Mouse (Mus musculus) cerebellum, adult 18-20 months (tissue): Measurements from ENCODE around the gene Rab5if.
"Not testable (repeated sequence)": the region's sequence is repeated elsewhere in the genome, so short reads cannot be mapped to it uniquely, and the experiment has no call there.

Experiments
- DNase-seq, 2 experiments: peaks; one replicate each; pipeline ENCODE4 v3.0.0; 2021

Rab5if gene

DNA sequence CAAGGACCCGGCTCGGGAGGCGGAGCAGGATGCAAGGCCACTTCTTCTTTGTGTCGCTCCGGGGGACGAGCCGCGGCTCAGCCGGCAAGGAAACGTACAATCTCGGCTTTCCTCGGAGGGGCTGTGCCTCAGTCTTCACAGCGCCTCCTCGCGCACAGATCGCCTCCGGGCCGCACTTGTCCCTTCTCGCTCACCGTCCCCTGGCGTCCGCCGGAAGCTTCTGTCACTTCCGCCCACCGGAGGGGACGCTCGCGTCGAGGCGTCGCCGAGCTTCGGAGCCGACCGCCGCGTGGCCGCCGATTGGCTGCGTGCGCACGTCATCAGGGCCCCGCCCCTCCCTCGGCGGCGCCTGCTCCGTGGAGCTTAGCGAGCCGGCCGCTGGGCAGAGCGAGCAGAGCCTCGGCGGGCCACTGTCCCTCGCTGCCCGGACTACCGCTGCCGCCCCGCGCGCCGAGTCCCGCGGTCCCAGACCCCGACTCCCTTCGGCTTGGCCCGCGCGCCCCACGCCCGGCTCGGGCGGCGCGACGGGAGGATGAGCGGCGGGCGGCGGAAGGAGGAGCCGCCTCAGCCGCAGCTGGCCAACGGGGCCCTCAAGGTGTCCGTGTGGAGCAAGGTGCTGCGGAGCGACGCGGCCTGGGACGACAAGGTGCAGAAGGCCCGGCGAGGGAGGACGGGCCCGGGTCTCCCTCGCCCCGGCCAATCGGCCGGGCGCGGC, at the start of gene Rab5if:
Gene Rab5if (plus strand): TSS at position 357 of the 715 bp plus-strand sequence.
- peak; percentile 97 to 99 for DNase-seq

GRCm38 (mm10) chr2:156814344-156814801, 48.6 kb upstream of the Rab5if start:
- no peak for DNase-seq

DNA sequence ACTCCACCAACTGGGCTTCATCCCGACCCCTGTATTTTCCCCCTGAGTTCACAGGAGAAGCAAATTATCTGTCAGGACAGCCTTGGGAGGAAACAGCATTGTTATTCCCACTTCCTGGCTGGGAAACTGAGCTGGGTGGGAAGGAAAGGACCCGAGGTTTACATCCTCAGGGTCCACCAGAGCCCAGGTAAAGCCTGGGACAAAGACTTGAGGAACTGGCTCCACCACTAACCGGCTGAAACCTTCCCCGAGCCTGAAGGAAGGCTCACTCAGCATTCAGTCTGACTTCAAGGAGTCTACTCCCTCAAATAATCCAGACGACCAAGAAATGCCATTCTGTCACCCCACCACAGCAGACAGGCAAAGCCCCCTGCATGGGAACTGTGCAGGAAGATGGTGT, 48.0 kb upstream of the Rab5if start:
- DNase-seq: no peak

DNA sequence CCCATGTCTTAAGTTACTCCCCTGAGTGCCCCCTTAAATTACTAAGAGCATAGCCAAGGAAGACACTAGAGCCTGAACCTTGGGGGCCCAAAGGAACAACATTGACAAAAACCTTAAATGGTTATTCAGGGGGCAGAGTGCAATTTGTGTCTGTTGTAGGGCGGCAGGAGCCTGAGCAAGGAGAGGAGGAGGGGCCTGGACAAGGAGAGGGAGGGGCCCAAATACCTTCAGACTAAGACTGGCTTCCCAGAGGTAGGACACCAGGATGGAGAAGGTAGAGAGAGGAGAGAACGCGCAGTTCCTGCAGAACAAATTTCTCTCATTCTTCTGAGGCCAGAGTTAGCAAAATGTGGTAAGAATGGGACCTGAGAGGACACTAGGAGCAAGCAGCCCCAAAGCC, 47.5 kb upstream of the Rab5if start:
- no peak for DNase-seq

DNA sequence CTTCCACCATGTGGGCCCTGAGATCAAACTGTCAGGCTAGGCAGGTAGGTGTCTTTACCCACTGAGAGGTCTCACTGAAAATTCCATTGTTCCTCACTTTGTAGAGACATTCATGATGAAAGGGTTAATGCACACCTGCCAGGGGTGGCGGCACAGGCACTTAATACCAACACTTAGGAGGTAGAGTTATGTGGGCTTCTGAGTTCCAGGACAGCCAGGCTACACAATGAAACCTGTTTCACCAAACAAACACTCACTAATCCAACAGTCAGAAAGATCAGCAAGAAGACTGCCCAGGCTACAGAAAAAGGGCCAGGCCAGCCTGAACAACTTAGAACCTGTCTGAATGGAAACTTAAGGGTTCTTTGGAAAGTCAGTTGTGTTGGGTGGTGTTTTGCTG, 46.8 kb upstream of the Rab5if start:
- no peak for DNase-seq

DNA sequence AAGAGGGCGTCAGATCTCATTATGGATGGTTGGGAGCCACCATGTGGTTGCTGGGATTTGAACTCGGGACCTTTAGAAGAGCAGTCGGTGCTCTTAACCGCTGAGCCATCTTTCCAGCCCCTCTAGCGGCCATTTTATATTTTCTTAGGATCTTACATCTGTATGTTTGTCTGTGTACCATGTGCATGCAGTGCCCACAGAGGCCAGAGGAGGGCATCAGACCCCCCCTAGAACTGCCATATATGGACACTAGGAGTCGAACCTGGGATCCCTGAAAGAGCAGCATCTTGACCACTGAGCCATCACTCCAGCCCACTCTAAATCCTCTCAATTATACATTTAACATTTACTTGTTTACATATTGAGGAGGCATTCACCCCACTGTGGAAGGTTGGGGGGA, 37.8 kb upstream of the Rab5if start:
- not testable (repeated sequence) for DNase-seq

DNA sequence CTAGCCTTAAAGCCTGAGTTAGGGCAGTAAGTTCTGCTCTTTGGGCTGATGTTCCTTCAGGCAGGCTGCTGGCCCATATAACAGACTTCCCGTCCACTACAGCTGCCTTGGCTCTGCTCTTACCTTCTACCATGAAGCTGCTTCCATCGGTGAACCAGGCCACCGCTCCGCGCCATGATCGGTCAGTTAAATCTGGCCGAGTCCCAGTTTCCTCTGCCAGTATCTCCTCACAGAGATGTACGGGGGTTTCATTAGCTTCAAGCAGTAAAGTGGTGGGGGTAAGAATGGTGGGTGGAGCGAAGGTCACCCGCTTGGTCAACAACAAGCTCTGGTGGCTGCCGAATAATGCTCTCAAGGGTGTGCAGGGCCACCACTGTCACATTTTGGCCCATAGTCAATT, 28.6 kb upstream of the Rab5if start:
- no peak for DNase-seq

- DNase-seq: no peak
These were observed 24.1 kb upstream of the Rab5if start for GRCm38 (mm10) chr2:156838839-156839238.

GRCm38 (mm10) chr2:156839319-156840191, 23.4 kb upstream of the Rab5if start, which contains the start of gene Tgif2:
Gene Tgif2, plus strand, starts transcription at chr2:156840007.
- no peak for DNase-seq

DNA sequence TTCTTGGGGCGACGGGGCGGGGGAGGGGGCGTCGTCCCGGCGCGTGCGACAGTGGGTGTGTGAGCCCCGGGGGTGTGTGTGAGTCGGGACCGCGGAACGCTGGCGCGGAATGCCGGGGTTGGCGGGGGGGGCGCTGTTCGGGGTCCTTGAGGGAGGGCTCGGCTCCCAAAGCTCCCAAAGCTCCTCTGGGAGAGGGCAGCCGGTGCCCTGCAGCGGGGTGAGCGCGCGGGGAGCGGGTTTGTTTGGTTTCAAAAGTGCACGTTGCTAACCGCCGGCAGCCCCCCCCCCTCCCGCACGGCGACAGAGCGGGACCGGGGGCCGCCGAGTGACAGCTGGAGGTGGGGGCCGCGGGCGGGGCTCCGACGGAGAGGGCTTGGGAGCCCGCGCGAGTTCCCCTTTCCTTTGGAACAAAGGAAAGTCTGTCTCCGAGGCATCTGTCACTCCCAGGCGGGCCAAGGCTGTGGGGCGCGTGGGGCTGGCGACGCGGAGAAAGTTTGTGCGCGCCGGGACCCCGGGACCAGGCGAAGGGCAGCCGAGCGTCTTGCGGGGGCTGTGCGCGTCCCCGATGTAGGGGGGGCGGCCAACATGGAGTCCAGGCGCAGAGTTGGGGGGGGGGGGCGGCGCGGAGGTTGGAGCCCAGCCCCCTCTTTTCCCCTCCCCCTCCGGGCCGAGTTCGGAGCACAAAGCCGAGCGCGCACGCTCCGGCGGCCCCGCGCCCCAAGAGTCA, 22.5 kb upstream of the Rab5if start:
- DNase-seq: peak in 1 of 2 experiments; percentile 16

GRCm38 (mm10) chr2:156841028-156841840, 21.7 kb upstream of the Rab5if start:
- no peak for DNase-seq

GRCm38 (mm10) chr2:156841841-156842706, 20.9 kb upstream of the Rab5if start:
- DNase-seq: peak; percentile 39 to 54

- no peak for DNase-seq
These were observed 20.2 kb upstream of the Rab5if start for GRCm38 (mm10) chr2:156842711-156843110.

GRCm38 (mm10) chr2:156843331-156843730, 19.6 kb upstream of the Rab5if start:
- DNase-seq: no peak

GRCm38 (mm10) chr2:156844715-156845114, 18.2 kb upstream of the Rab5if start:
- DNase-seq: no peak

GRCm38 (mm10) chr2:156847653-156848052, 15.3 kb upstream of the Rab5if start:
- no peak for DNase-seq

GRCm38 (mm10) chr2:156848526-156849182, 14.3 kb upstream of the Rab5if start:
- DNase-seq: no peak

DNA sequence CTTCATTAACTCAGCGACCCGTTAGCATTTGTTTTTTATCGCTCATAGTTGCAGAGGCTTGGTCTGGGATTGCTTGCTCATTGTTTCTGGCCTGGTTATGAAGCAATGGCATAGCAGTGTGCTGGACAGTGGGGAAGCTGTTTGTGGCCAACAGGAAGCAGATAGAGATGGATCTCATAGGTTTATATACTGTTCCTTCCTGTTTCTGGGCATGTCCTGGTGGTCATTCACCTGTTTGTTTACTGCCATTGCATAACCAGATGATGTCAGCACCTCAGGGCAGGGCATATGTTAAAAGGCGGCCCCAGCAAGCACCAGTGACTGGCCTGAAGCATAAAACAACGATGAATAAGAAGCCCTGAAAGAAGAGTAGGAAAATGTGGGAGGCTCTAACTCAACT, 12.4 kb upstream of the Rab5if start:
- no peak for DNase-seq

- not testable (repeated sequence) for DNase-seq
These were observed 9.3 kb upstream of the Rab5if start for GRCm38 (mm10) chr2:156853584-156853983.

DNA sequence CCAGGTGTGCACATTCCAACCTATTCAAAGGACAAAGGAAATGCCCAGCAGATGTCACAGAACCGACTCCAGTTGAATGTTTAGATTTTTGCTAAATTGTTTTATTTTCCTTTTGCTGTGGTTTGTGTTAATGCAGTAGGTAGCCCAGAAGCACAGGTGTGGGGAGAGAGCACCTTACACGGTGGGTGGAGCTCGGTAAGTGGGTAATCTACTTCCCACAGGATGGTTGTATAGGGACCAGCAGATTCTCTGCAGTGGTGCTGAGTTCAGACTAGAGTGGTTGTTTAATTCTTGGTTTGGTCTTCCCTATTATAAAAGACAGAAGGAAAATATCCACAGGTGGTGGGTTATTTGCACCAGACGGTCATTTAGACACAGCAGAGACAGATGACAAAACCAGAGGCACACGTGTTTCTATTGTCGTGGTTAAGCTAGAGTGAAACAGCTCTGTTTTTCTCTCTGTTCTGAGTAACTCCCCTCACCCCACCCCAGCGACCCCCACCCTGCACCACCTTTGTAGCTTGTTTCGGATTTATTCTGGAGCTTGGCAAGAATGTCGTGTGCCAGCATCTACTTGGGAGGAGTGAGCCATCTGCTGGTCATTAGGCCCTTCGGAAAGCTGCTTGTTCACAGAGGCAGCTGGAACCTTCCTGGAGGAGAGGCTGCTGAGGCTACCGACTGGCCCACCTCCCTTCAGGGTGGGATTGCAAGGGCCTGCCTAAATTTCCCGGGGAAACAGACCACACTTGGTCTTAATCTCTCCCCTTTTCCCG, 8.7 kb upstream of the Rab5if start:
- DNase-seq: peak; percentile 60 to 75
